Mouse (Mus musculus) retina, postnatal 7 days (tissue): ENCODE measurements around the gene Pip5kl1.

ENCODE experiments used
- DNase-seq: peaks from one replicate; pipeline ENCODE4 v3.0.0-alpha.2; 2012; ENCODE audit warnings: low read depth, low spot score

Pip5kl1 gene

DNA sequence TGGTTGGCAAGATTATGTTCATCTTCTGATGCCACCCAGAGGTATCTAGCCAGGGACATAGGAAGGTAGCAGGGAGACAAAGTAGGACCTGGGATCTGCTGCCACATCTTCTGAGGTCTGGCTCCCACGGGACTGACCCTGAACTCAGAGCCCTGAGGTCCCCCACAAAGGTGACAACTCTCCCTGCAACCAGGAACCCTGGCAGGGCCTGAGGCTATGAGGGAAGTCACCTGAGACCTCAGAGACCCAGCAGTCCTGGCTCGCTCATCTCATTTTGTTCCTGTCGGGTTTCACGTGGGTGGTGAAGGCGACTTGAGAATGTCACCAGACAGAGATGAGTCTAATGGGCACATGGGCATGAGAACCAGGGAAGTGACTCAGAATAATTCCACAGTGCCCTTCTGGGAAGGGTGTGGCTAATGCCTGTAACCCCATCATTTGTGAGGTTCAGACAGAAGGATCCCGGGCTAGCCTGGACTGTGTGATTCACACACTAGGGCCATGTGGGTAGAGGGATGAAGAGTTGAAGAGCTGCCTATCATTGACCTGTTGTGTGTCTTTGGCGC lies 10.6 kb downstream of the Pip5kl1 start:
- DNase-seq: no peak

- DNase-seq: peak; percentile 82
Measured at GRCm38 (mm10) chr2:32586871-32587351, 12.3 kb downstream of the Pip5kl1 start, which contains the start of gene St6galnac4. Gene St6galnac4 (plus strand): TSS chr2:32587095.

DNA sequence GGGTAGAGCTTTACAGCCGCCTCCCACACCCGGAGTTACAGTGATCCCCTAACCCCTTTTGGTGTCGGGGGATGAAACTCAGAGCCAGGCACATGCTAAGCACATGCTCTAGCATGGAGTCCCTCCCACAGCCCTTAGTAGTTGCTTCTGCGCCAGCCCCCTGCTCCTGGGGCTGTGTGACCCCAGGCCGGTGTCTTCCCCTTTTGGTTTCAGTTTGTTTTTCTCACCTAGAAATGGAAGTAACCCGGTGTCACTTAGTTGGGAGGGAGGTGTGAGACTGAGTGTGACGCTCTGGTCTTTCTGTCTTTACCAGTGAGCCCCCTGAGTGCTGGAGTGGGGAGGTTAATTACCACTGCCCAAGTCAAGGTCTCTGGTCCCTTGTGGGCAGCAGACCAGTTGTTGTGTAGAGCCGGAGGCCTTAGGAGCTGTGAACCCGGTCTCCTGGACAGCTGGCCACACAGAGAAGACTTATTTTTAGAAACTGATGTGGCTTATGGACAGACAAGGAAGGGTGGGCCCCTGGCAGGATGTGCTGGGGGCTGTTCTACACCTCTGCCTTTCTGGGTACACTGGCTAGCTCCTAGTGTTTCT lies 13.2 kb downstream of the Pip5kl1 start:
- DNase-seq: no peak

- DNase-seq: no peak
Measured at GRCm38 (mm10) chr2:32589213-32589795, 14.7 kb downstream of the Pip5kl1 start.

DNA sequence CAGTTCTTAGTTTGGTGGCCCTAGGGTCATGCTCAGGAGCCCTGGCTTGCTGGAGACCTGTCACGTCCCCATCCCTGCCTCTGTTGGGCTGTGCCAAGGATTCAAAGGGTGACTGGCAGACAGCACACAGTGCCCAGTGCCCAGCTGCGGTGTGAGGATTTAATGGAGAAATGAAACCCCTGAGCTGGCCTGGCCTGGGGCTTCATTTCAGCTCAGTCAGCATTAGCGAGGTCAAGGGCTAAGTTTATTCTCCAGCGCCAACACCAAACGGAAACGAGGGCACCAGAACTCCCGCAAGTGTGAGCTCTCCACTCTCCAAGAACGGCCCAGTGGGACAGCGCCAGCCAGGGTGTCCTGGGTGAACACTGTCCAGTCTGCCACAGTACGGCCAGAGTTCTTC lies 15.6 kb downstream of the Pip5kl1 start:
- DNase-seq: no peak

- no peak for DNase-seq
Measured at GRCm38 (mm10) chr2:32591249-32591648, 16.7 kb downstream of the Pip5kl1 start.

DNA sequence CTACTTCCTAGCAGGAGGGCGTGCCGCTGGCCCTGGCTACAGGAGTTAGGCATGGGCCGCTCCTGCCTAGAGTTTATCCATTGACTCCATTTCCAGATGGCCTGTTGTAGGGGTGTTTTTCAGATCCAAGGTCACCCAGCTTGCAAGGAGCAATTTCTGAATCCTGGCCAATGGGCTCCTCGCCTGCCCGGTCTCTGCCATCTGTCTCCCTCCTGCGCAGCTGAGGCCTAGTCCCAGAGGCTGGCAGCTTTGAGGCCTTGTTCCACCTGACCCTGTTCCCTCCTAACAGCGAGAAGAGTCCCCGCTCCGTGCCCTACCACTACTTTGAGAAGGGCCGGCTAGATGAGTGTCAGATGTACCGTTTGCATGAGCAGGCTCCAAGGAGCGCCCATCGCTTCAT lies 22.1 kb downstream of the Pip5kl1 start:
- no peak for DNase-seq

- no peak for DNase-seq
Measured at GRCm38 (mm10) chr2:32597248-32597647, 22.7 kb downstream of the Pip5kl1 start.

- no peak for DNase-seq
Measured at GRCm38 (mm10) chr2:32597699-32598098, 23.1 kb downstream of the Pip5kl1 start.

DNA sequence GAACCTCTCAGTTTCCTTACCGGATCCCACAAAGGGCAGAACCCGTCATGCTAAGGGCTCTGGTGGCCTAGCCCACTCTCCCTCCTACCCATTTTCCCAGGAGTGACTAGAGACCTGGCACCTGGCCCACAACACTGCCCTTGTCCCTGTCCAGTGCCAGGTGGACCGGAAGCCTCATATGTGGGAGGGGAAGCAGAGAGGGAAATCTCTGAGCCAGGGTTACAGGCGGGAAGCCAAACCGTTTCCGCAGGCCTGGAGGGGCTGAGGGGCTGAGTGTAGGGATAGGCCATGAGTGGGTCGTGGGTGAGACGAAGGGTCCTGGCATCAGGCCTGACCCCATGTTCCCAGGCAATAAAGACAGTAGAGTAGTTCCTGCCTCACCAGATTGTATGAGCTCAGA lies 23.9 kb downstream of the Pip5kl1 start:
- no peak for DNase-seq

DNA sequence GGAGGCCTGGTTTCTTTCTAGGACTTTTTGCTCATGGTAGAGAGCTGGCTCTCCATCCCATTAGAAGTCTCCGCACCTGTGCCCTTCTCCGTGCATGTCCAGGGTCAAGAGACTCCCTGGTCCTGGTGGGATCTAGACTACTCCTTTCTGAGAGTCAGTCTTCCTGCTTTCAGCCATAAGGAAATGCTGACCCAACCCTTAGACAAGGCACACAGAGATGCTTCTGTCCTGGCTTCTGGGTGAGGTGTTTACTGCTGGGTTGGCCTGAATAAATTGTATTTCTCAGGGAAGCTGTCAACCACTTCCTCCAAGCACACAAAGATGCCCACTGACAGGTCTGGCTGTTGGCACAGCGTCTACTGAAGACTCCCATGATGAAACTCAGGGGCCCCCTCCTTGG lies 24.8 kb downstream of the Pip5kl1 start, which contains the start of gene St6galnac6:
TSS of gene St6galnac6 (plus strand) at position 301 of the 400 bp plus-strand sequence.
- DNase-seq: no peak

DNA sequence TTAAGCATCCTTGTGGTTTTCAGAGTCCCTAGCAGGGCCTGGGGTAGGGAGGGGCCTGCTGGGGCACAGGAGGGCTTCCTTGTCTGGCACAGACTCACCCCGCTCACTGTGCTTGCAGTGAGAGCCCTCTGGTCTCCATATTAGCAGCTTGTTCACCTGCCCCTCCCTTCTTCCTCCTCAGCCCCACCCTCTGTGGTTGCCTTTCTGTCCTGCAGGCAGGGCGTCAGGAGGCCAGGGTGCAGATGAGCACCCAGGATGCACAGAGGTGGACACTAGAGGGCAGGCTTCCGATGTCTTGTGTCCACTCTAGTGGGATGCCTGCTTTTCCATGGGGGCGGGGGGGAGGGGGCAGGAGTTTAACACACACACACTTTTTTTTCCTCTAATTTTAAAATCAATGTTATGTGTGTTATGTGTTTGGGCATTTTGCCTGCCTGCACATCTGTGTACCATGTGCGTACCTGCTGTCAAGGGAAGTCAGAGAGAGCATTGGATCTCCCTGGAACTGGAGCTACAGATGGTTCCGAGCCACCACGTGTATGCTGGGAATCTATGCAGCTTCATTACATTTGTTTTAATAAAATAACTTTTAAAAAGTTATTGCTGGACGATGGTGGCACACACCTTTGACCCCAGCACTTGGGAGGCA lies 26.9 kb downstream of the Pip5kl1 start:
- DNase-seq: no peak

DNA sequence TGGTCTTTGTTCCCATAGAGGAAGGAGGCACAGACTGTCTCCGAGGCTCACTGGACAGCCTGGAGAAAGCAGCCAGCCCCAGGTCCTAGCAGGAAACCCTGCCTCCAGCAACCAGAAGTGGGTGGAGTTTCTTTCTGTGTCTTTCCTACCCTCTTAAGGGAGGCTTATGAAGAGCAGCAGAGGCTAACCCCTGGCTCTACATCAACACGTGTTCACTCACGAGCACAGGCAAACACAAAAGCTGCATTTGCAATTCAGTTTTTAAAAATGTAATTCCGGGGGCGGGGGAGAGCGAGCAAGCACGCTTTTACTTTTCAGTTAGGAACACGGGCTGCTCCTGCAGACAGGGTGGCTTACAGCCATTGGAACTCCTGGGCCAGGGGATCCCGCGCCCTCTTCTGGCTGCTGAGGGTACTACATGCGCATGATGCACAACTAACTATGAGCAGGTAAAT lies 28.0 kb downstream of the Pip5kl1 start:
- no peak for DNase-seq

DNA sequence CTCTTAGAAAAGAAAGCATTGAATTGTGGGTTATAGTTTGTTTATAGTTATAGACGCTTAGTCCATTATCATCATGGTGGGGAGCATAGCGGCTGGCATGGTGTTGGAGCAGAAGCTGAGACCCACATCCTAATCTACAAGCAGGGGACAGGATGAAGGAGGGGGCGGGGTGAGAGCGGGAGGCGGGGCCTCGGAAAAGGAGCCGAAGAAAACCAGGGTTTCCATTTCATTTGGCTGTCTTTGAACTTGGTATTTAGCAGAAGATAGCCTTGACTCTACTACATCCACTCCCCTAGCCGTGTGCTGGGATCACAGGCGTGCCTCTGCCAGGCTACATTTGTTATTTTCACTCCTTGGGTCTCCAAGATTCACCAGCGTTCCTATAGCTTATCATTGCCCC lies 30.0 kb downstream of the Pip5kl1 start:
- no peak for DNase-seq

DNA sequence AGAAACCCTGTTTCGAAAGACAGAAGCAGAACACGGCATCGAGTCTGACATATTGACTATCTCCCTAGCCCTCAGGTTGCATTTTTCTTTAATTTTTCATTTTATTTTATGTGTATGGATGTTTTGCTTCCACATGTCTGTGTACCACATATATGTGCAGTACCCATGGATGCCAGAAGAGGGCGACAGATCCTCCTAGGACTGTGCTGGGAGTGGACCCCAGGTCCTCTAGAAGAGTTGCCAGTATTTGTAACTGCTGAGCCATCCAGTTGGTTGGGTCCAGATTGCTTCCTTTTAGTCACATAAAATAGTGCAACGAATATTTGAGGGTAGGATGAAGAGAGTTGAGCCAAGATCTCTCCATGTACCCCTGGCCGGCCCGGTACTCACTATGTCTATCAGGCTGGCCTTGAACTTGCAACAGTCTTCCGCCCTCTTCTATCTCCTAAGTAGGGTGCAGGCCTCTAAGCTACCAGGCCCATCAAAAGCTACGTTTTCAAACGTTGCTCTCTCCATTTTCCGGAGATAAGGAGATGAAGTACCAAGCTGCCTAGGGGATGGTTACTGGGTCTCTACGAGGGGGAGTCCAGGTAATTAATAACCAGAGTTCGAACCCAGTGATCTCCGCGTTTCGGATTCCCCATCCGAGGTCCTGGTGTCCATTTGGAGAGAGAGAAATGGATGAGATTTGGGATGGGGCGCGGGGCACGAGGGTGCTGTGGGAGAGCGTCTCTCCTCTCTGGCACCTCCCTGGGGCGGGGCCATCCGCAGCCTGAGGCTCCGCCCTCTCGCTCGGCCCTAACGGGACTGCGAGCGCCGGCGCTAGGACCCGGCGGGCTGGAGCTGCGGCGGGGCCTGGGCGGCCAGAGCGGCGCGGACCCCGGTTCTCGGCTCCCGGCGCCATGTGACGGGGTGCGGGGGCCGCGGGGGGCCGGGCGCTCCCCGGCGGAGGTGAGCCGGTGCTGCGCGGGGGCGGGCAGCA lies 31.9 kb downstream of the Pip5kl1 start:
- DNase-seq: no peak

GRCm38 (mm10) chr2:32607262-32607947 lies 32.8 kb downstream of the Pip5kl1 start:
- DNase-seq: no peak

DNA sequence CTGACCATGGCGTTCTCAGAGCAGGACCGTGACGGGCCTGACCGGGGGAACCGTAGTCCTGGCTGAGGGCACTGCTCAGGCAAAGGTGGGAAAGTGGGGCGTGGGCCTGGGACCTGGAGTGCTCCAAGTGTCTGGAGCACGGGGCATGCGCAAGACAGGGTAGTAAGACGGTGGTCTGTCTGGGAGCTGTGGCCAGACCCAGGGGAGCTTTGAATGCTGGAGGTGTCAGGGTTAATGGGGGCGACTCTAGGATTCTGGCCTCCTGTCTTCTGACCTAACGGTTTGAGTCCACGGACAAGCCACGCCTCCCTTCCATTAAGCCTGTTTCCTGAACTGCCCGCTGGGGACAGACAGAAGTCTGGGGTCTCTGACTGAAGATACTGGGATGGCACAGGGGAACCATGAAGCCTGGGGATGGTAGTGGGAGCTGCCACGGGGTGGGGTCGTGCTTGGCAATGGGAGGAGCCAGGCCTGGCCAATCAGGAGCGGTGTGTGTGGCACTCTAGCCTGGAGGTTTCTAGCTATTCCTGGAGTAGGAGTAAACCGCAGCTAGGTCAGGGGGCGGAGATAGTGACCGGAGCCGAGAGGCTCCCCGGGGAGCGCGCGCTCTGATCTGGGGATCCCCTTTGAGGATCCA lies 33.7 kb downstream of the Pip5kl1 start:
- DNase-seq: no peak

DNA sequence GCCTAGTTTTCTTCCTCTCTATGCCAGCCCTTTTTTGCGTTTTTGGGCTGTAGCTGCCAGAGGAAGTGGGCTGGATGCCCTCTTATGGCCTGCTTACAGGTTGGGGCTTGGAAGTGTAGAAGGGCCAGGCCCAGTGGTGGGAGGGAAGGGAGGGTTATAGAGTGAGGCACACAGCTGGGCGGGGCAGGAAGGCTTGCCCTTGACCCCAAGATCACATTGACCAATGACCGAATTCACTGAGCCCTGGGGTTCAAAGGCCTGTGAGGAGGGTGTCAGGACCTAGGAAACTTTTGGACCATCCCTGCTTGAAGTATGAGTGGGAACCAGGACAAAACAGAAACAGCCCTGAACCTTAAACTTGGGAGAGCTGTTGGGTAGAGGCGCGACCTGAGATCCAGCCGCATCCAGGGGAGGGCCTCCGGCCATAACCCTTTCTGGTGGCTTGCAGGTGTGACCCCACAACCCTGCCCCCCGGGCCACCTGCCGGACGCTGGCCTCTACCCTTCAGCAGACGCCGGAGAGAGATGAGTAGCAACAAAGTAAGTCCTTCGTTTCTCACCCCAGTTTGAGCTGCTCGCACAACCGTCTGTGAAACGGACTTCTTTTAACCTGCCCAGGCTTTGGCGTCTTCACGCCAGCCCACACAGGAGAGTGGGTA lies 34.3 kb downstream of the Pip5kl1 start:
- DNase-seq: no peak

GRCm38 (mm10) chr2:32610610-32611229 lies 36.1 kb downstream of the Pip5kl1 start:
- no peak for DNase-seq
